Mouse (Mus musculus): ENCODE results near the gene Ercc1. TPM values are rescaled to one million over a fixed set of nuclear protein-coding genes. Genes with fewer than 3 reads are reported as not detected.

Gene Ercc1
- total RNA-seq, 2 experiments from 2014 or later = 38.6 to 45.2 TPM

DNA sequence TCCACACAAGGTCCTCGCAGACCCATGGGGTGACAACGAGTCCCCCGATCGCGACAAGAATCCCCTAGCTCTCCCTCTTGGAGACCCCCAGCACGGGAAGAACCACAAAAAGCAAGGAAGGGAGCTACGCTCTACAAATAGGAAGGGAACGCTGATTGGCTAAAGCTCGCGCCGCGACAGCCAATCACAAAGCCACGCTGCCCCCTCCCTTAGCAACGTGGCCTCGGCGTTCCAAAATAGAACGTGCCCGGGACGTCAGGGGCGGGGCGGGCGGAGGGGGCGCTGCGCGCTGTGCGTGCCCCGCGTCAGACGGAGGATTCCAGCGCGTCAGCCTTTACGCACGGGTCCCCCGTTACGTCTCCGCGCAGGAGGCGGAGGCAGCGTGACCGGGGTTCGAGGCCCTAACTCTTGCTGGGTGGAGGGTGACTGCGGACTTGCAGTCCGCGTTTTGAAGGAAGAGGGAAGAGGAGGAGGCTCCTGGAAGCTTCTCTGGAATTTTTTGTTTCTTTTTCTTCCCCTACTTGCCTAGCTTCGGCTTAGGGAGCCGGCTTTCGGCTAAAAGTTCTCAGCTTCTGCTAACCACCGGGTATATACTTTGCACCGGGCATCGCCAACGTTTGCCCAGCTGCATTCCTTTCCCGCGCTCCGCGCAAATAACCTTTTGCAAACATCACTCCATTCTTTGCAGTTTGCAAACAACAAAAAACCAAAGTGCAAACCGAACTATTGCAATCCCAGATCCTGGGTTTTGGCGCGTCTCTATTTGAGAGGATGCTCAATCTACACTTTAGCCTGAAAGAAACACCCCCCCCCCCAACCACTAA is 35.9 kb upstream of the Ercc1 start:
- DNase-seq (ENCODE audit: low spot score in 2 of 2) = peak; percentile 85 to 93

DNA sequence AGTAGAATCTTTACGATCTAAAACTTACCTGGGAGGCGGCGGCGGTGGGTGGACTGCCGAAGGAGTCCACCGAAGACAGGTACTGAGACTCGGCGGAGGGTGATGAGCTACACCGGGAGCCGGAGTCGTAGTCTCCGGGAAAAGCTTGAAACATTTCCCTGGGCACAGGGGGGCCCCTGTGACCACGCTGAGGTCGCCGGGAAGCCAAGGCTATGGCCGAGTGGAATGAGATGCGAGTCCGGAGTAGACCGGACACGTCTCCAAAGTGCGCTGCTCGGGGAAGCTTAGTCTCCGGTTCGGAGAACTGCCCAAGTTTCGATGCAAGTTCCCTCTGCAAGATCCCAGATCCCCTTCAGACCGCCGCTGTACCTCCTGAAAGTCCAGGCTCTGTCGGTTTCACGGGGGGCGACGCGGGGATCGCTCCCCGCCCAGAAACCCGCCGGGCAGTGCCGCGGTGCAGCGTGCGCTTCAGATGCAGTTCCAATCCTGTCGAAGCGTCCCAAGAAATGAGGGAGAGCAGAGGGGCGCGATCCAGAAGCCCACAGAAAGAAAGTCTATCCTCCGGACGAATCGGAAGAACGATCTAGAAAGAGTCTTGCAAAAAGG is 35.2 kb upstream of the Ercc1 start:
- DNase-seq (ENCODE audit: low spot score in 2 of 2) = no peak

DNA sequence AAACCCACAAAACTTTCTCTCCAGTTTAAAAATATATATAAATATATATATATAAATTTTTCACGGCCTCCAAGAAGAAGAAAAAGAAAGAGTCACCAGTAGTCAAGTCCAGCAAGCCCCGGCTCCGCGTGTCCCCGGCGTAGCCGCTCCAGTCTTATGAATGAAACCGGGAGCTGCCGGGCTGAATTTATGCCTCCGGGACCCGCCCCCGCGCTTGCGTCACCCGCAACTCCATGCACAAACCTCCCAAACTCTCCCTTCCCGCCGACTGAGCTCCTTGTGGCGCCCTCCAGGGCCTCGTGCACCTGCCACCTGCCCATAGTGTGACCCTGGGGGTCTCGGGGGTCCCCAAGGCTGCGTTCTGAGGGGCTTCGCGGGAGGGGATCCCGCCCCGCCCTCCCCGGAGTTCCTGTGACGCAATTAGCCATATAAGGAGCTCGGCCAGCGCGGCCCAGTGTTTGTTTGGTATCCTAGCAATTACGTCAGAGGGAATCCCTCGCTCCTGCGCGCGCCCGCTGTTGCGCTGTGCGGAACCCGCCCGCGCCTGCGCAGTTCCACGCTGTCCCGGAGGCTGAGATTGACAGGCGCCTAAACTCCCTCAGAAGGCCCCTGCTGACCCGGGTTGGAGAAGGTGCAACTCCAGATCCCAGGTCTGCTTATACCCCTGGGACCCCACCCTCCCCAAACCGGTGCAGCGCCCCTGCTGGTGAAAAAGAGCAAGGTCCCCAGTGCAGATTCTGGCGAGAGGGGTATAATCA is 34.5 kb upstream of the Ercc1 start, which contains the start of gene Fosb:
Fosb (minus strand) TSS at position 168 of the 758 bp plus-strand sequence.
- peak; percentile 75 to 87 for DNase-seq (ENCODE audit: low spot score in 2 of 2)

DNA sequence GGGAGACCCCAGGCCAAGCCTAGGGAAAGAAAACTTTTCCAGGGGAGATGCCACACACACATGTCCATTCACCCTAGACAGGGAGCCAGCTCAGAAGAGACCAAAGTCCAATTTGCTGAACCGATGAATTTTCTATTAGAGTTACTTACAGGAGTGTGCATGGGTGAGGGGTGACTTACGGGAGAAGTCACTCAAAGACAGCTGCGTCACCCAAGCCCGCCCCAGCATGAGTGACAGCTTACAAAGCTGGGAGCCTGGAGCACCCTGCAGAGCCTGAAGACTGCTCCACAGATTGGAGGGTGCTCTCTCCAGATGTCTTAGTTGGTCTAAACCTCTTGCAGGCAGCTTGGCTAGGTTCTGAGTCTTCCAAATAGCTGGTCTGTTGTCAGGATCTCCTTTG is 32.6 kb upstream of the Ercc1 start:
- DNase-seq (ENCODE audit: low spot score in 2 of 2) = no peak

DNA sequence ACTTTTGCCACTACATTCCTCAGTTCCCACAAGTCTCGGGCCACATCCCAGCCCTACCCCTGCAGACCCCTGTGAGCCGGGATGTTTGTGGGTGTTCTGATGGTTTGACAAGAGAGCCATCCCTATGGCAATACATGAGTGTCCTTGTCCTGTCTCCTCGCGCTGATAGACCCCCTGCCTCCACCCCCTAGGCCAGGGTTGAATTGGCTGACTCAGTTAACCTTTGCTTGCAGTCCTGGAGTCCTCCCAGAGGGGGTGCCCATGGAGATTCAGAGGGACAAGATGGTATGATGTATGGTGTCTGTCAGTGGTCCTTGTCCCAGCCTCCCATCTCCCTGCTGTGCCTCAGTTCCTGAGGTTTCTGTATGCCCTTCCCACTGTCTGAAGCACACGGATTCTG is 30.5 kb upstream of the Ercc1 start:
- DNase-seq (ENCODE audit: low spot score in 2 of 2) = no peak

DNA sequence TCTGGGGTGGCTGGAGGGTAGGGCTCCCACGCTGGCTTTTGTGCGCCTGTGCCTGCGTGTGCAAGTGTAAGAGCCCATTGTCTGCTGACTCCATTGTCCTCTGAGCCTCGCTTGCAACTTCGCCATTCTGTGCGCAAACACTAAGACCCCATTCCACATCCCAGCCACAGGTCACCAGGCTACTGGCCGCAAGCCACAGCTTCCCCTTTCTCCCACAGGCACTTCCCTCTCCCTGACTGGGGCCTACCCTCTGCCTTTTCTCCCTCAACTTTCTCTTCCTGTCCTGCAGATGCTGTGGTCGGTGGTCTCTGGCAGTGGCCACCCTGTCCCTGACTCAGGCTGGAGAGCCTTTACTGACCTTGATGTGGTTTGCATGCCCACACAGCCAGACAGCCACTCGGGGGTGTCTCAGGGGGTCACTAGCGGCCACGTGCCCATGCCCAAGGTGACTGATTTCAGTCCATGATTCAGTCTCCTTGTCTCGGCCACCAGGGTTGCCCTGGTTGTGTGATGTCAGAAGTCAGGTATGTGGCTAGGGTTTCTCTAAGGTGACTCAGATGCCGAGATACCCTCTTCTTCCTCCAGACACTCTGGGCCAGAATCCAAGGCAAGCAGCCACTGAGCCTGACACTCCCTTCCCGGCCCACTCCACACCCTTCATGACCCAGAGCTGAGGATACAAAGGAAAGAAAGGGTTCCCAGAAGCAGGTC is 28.0 kb upstream of the Ercc1 start:
- DNase-seq (ENCODE audit: low spot score in 2 of 2) = no peak

DNA sequence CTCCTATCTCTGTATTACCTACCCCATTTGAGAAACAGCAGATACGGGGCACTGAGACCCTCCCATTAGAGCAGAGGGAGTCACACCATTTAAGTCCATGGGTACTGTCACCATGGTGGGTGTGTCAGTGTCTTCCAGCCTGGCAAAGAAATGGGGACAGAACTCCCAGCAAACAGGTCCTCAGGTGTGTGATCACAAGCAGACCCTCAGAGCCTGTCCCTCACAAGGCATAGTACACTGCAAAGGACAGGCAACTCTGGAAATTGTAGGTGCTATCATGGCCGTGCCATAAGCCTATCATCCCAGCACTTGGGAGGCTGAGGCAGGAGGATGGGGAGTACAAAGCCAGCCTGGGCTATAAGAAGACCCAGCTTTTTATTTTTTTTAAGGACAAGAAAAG is 26.4 kb upstream of the Ercc1 start:
- no peak for DNase-seq (ENCODE audit: low spot score in 2 of 2)

DNA sequence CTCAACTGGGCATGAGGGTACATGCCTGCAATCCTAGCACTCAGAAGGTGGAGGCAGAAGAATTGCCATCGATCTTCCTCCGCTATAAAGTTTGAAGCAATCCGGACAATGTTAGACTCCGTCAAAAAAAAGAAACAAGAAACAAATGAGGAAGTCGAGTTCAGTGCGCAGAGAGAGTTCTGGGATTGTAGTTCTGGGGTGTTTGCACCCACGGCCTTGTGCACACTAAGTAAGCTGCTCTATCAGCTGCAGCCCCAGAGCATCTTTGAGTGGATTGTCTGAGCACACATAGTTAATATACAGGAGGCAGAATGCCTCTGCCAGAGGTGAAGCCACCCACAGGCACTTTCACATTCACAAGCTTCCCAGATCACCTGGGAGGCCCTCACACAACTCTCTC is 25.9 kb upstream of the Ercc1 start:
- no peak for DNase-seq (ENCODE audit: low spot score in 2 of 2)

DNA sequence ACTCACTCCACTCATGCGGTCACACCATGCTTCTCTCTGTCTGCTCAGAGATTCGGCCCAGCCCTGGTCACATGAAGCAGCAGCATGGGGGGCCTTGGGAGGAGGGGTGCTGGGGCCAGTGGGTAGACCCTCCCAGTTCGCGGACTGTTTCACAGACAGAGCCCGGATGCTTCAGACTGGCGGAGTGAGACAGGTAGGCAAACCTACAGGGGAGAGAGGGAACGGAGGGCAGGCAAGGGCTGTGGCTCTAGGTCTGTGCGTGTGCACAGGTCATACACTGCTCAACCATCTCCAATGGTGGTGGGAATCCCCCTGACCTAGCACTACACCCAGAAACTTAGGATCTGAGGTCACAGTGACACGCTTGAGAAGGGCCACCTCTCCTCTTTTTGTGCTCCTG is 25.1 kb upstream of the Ercc1 start:
- DNase-seq (ENCODE audit: low spot score in 2 of 2) = no peak

DNA sequence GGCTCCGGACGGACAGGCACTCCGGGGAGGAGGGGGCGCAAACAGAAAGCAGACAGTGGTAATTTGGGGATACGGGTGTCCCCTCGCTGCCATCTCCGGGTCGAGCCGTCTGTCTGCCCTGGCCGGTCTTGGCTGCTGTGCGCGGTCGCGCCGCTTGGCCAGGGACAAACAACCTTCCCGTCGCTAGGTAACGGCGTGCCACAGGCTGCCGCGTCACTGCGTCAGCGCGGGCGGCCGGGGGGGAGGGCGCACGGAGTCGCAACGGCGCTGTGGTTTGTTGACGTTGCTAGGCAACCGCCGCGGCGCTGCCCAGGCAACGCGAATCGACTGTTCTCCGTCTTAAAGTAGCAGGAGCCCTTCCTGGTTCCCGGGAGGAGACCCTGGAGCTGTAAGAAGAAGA is 24.7 kb upstream of the Ercc1 start:
- peak; percentile 91 for DNase-seq (ENCODE audit: low spot score in 2 of 2)

DNA sequence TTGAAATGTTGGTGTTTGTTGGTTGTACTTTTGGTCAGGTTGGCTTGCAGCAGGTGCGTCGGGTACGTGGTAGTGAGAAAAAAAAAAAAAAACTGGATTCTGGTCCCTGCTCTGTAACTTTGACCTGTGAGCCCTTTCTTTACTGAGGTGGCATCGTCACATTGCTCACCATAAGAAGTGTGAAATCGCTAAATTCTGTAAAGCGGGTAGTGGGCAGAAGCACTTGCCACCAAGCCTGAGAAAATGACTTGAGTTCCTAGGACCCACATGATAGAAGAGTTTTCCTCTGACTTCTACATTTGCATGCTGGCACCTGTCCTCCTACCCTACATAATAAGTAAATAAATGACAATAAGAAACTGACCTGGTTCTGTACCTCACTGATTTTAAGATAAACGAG is 23.9 kb upstream of the Ercc1 start:
- no peak for DNase-seq (ENCODE audit: low spot score in 2 of 2)

DNA sequence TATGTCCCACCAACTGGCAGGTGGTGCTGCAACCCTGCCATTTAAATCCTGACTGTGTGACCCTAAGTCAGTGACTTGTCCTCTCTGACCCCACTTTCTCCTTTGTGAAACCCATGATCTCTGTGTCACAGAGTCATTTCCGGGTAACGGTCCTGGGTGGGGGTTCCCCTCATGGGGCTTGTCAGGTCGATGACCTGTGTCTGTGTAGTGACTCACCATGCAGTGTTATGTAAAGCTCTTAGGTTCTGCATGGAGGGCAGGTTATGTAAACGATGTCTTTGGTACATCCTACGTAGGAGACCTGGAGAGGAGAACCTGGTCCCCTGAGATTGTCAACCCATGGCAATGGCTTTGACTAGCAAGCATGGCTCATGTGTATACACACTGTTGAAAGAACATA is 23.1 kb upstream of the Ercc1 start:
- no peak for DNase-seq (ENCODE audit: low spot score in 2 of 2)

DNA sequence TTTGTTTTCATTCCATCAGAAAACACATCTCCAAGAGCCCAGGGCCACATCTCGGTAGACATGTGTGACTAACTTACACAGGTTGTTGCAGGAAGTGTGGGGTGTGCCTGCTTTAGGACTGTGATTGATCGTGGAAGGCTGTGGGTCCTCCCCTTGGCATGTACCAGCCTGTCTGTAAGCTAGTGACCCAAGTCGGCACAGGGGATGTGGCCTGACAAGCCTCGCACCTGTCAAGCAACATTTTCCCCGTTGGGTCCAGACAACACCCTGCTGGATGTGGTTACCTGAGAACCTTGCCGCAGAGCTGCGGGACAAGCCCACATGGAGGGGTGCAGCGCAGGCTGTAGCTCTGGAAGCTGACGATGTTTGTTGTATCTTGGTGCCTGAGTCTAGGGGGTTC is 22.1 kb upstream of the Ercc1 start:
- no peak for DNase-seq (ENCODE audit: low spot score in 2 of 2)

DNA sequence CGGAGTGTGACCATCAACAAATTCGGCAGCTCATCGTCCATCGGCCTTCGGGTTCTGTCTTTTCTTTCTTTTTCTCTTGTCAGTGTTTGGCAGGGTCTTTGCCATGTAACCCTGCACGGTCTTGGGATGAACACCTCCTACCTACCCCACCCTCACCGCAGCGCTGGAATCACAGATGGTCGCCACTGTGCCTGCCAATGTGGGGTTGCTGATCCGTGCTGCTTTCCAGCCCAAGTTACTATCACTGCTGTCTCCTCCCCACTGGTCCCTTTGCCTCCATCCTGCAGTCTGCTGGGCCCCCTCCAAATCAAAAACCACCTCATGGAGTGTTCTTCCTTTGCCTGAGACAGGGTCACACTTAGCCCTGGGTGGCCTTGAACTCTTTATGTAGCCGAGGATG is 20.4 kb upstream of the Ercc1 start:
- no peak for DNase-seq (ENCODE audit: low spot score in 2 of 2)

DNA sequence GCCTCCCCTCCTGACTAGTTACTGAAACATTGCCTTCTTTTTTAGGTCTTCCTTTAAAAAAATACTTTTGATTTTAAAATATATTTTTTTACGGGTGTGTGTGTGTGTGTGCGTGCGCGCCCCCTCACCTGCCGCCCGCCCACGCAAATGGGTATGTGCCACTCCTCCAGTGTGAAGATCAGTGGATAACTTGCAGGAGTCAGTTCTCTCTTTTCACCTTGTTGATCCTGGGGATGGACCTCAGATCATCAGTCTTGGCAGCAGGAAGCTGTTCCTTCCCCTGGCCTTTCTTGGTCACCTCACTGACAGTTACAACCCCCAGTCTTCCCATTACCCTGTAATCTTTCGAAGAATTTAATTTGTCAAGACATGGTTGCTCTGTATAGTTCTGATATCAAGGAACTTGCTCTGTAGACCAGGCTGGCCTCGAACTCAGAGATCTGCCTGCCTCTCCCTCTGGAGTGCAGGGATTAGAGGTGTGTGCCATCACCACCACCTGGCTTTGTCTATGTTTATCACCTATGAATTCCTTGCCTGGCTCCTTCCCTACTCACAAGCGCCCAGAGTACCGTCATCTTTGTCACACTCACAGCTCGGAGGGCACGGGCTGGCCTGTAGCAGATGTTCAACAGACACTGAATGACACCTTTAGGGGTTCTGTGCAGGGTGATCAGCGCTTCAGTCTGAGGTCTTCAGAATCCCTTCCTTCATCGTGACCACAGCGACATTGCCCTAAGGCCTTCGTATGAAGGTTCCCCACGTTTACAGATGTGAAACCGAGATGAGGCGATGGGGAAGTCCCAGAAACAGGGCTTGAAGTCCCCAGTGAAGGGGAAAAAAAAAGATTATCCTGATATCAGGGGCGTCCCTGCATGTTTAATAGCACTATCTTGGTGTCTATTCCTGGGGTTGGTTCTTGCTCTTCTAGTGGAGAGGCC is 19.0 kb upstream of the Ercc1 start:
- no peak for DNase-seq (ENCODE audit: low spot score in 2 of 2)

DNA sequence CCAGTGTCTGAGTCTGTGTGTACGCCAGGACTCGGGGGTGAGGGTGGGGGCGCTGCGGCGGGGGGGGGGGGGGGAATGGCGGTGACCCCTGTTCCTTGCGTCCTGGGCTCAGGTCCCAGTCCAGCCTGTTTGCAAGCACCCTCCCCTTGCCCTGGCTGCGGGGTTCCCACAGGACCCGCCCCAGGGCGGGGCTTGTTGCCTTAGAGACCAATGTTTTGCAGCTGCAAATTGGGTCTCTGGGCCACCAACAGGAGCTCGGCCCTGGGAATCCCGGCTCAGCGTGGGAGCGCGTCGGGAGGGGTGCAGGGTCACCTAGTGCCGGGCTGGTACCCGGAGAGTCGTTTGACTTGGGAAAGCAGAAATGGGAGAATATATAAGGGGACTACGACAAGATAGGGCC is 18.2 kb upstream of the Ercc1 start:
- DNase-seq (ENCODE audit: low spot score in 2 of 2) = peak; percentile 76 to 79

DNA sequence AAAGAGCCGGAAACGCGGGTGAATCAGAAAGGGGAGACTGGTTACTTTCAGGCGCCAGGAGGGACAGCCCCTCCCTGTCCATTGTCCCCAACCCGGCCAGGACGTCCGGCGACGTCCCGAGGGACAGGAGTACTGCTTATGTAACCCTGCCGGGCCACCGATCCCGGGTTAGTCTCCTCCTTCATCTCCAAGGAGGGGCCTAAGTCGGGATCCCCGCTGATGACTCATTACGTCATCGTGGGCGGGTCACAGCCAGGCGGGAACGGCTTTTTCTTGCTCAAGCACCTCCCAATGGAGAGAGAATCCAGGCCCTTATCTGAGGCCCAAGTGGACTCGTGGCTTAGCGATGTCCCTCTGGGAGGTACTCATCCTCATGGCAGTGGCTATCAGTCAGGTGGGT is 17.4 kb upstream of the Ercc1 start:
- DNase-seq (ENCODE audit: low spot score in 2 of 2) = peak; percentile 74 to 76

DNA sequence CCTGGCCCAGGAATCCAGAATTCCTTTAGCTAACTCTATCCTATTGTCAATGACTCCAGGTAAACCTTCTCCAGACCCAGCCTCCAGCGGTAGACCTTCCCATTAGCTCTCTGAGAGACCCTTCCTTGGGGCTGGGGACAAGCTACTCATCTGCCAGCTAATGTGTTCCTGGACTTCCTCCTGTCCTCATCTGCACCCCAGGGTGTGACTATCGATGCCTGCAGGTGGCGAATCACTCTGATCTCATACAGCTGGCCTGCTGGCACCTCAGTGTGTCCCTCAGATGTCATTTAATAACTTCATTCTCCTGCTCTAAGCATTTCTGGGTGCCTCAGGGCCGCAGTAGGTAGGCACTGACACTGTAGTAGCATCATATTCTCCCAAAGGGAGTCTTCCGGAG is 16.8 kb upstream of the Ercc1 start:
- no peak for DNase-seq (ENCODE audit: low spot score in 2 of 2)

DNA sequence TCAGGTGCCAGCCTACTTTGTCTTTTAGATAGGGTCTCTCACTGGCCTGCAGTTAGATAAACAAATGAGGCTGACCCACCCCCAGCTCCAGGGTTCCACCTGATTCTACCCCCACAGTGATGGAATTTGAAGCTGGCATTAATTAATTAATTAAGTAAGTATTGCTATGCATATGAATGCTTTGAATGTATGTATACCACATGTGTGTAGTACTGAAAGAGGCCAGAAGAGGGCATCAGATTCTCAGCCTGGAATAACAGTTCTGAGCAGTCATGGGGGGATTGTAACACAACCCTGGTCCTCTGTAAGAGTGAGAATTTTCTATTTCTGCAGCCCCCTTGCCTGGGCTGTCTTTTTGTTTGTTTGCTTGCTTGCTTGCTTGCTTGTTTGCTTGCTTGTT is 16.2 kb upstream of the Ercc1 start:
- DNase-seq (ENCODE audit: low spot score in 2 of 2) = no peak

DNA sequence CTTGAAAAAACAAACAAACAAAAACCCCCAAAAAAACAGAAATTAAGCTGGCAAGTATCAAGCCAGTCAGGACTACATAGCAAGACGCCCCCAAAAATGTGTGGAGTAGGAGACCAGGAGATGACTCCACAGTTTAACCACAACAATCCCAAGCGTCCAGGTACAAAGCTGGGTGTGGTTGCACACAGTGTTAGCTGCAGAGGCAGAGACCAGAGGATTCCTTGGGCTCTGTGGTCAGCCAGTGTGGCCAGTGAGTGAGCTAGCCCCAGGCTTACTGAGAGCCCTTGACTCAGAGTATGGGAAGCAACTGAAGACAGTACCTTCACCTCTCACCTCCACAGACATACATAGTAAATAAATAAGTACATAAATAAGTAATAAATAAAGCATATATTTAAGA is 12.7 kb upstream of the Ercc1 start:
- DNase-seq (ENCODE audit: low spot score in 2 of 2) = no peak

Data from adrenal gland, postnatal 4 days (tissue).